Mouse (Mus musculus) heart, postnatal 36 days (tissue): Measurements from ENCODE around the gene Igfals. TPM values are rescaled to one million over a fixed set of nuclear protein-coding genes. Genes with fewer than 3 reads are reported as not detected.

Experiments used
- DNase-seq, 2 experiments: peaks; one replicate each; pipeline ENCODE4 v3.0.0; 2021 to 2022
- intact Hi-C: fragments of 180-260 bp; cut with DNase I; formaldehyde crosslinking; loops from one replicate; pipeline ENCODE4 v1.15.1; 2025
- total RNA-seq, 2 experiments: library from RNA; stranded (reverse); gene quantifications; 2 replicates each; pipeline ENCODE4 v1.2.3; 2021

Gene Igfals
- total RNA-seq, 2 experiments from 2014 or later = 7.7 to 8.8 TPM

DNA sequence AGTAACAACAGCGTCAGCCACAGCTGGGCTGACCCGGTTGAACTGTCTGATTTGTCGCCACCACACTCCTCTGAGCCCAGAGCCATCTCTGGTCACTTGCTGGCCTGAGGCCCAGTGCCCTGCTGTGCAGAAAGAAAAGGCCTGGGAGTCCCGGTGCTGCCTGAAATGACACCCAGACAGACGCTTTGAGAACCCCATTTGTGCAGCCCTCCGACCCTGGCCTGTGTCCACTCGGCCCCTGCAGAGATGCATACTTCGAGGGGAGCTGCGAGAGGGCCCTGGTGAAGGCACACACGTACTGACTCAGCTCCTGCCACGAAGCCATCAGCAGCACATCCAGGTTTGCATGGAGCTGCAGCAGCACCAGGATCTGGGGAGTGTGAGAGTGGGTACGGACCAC is 27.0 kb downstream of the Igfals start:
- intact Hi-C loops = loop anchor here (10.0 kb wide), 1 partner anchor 478 kb away; the partner anchor contains the start of gene Rnps1
- DNase-seq = no peak

- intact Hi-C loops = loop anchor here (10.0 kb wide), 1 partner anchor 478 kb away; the partner anchor contains the start of gene Rnps1
- no peak for DNase-seq
These were observed 27.5 kb downstream of the Igfals start for GRCm38 (mm10) chr17:24893276-24893675.

DNA sequence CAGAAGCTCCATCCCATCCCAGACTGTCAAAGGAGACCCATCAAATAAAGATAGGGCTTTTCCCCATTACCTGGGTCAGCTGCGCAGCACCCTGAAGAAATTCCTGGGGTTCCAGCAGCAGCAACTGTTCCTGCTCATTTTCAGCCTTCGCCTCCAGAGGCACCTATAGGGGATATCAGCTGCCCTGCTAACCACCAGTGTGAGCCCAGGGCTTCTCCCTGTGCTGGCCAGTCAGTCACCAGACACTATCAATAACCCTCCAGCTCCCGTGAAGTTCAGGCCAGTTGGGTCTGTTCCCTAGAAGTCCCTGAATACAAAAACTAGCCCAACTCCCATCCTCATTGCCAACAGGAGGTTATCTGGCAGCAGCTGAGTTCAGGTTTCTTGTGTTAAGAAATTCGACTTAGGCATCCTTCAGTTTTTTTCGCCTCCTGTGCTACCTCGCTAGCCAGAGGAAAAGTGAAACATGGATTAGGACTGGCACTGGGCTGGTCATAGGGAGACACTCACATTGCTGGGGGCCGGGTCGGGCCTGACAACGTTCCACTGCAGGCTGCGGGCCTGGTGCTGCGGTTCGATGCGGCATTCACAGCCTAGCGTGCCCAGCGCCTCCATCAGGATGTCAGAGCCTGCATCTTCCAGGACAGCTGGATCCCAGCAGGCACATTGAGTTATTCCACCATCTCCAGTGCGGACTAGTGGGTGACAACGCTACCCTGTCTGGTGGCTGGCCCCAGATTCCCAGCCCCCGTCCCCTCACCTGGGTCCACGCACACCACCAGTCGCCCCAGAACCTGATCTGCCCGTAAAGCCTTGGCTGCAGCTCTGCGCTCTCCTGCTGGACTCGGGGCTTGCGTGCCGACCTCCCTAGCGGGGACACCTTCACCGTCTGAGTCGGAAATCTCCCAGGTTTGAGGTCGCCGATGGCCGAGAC is 28.5 kb downstream of the Igfals start:
- DNase-seq = no peak
- intact Hi-C loops = loop anchor here (10.0 kb wide), 1 partner anchor 480 kb away; the partner anchor contains the start of gene Rnps1

DNA sequence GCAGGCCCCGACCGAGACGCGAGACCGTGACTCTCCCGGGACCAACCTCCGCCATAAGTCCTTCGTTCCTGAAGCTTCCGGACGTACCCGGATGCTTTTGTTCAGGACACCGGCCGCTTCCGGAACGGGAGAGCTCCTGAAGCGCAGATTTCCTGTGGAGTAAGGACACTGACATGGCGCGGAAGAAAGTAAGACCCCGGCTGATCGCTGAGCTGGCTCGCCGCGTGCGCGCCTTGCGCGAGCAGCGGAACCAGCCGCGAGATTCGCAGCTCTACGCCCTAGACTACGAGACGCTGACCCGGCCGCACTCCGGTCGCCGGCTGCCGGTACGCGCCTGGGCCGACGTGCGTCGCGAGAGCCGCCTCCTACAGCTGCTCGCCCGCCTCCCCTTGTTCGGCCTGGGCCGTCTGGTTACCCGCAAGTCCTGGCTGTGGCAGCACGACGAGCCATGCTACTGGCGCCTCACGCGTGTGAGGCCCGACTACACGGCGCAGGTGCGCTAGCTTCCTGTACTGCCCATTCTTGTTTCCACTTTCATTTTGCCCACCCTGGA is 29.3 kb downstream of the Igfals start, which contains the start of the genes Eme2 and Mrps34:
Gene Eme2, minus strand, starts transcription at position 93 of the 553 bp plus-strand sequence.
Gene Mrps34, plus strand, starts transcription at position 122 of the 553 bp plus-strand sequence.
- peak; percentile 82 to 85 for DNase-seq
- intact Hi-C loops = loop anchor here (10.0 kb wide), 1 partner anchor 480 kb away; the partner anchor contains the start of gene Rnps1

DNA sequence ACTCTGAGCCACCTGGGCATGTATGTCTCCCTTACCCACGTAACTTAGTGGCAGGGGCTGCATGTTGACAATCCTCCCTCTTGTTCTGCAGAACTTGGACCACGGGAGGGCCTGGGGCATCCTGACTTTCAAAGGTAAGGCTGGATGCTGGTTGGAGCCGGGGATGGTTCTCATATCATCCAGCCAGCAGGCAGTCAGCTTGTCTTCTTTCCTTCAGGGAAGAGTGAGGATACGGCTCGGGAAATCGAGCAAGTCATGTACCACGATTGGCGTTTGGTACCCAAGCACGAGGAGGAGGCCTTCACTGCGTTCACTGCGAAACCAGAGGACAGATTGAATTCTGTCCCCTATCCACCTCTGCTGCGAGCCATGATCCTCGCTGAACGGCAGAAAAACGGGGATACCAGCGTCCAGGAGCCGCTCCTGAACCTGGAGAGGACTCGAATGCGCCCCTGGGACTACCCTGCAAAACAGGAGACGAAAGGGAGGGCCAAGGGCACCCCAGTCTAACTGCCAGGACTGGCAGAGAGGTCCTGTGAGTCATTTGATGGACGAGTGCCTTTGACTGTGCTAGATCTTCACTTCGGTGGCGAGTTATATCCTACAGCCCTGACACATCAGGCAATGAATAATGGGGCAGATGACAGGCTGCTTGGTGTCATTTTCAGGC is 29.9 kb downstream of the Igfals start:
- DNase-seq = no peak
- intact Hi-C loops = loop anchor here (10.0 kb wide), 1 partner anchor 481 kb away; the partner anchor contains the start of gene Rnps1

GRCm38 (mm10) chr17:24896241-24896992 is 30.6 kb downstream of the Igfals start, which contains the start of gene Nme3:
Nme3 (plus strand) TSS chr17:24896500.
- intact Hi-C loops = loop anchor here (10.0 kb wide), 1 partner anchor 482 kb away; the partner anchor contains the start of gene Rnps1
- peak; percentile 75 for DNase-seq

- no peak for DNase-seq
- intact Hi-C loops = loop anchor here (10.0 kb wide), 1 partner anchor 482 kb away; the partner anchor contains the start of gene Rnps1
These were observed 31.1 kb downstream of the Igfals start for GRCm38 (mm10) chr17:24896993-24897269.

DNA sequence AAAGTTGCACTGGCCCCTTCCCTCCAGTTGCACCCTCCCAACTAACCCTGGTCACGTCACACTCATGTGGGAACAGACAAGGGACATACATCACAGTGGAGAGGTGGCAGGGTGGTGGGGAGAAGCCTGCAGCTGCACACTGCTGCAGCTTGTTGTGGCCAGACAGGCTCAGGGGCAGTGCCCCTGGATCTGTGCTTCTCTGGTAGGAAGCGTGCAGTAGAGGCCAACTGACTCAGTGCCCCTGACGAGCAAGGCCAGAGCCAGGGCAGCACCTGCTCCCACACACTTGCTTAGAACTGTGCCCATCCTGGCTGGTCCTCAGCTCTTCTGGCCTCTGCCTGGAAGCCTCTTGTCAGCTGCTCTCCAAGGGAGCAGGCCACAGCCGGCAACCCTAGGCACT is 31.8 kb downstream of the Igfals start:
- intact Hi-C loops = loop anchor here (10.0 kb wide), 1 partner anchor 483 kb away; the partner anchor contains the start of gene Rnps1

DNA sequence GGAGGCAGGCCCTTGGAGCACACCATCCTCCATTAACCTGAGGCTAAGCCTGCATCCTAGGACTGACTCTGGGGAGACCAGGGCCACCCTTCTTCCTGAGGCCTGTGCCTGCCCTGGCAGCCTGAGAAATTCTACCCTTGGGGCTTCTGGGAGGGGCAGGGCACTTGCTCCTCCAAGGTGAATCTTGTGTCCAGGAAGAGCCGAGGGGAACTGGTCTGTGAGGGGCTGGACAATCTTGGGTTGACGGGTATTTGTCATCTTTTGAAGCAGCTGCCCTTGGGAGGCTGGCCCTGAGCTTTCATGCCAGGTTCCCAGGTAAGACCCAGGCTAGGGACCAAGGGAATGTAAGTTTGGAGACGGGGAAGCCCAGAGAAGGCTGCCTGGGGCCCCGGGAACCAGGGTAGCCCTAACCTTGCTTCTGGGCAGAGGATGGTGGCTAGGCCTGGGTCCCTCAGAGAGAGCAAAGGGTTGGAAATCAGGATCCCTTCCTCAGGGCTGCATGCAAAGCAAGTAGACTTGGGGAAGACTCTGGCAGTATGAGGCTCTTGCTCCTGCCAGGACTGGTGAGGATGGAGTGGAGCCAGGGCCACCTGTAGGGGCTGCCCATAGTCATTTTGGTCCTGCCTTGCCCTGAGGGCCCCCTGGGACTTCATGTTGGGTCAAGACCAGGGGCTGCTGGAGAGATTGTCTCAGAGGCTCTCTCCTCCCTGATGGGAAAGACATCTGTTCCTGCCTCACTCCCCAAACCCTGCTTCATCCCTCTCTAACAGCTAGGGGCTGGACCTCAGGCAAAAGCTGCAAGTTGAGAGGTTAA is 32.5 kb downstream of the Igfals start:
- no peak for DNase-seq
- intact Hi-C loops = loop anchor here (10.0 kb wide), 1 partner anchor 483 kb away; the partner anchor contains the start of gene Rnps1

More for the DNA sequence above, 31.8 kb downstream of the Igfals start:
- no peak for DNase-seq

DNA sequence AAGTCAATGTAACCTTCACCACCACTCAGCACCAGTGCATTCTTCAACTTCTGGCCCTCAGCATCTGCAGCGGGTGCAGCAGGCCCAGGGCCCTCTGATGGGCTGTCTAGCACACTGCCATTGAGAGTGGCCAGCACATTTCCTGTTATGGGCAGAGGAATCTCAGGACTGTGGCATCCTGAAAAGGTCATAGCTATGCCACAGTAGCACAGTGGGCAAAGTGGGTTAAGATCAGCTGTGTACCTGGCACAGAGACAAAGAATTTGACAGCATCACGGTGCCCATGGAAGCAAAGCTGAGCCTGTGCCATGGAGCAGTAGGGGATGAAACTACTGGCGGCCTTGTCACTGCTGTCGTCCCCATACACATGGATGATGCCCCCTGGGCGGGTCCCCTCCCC is 33.4 kb downstream of the Igfals start:
- intact Hi-C loops = loop anchor here (10.0 kb wide), 1 partner anchor 484 kb away; the partner anchor contains the start of gene Rnps1
- DNase-seq = peak in 1 of 2 experiments; percentile 26

DNA sequence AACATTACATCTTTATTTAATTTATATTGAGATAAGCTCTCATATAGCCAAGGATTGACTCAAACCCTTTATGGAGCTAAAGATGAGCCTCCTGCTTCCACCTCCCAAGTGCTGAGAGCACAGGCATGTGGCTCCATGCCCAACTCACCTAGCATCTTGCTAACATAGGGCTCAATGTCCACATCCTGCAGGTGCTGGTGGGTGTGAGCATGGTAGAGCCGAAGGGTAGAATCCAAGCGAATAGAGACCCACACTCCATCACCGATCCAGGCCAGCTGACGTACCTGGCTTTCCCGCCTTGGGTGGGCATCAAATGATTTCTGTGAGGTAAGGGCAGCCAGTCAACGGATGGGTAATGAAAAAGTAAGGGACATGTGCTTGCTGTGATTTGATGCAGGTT is 34.2 kb downstream of the Igfals start:
- intact Hi-C loops = no loop called here
- DNase-seq = no peak

GRCm38 (mm10) chr17:24902124-24902523 is 36.3 kb downstream of the Igfals start:
- no peak for DNase-seq
- intact Hi-C loops = no loop called here

- no peak for DNase-seq
- intact Hi-C loops = no loop called here
These were observed 37.1 kb downstream of the Igfals start for GRCm38 (mm10) chr17:24902671-24903474.

- intact Hi-C loops = no loop called here
- no peak for DNase-seq
These were observed 38.0 kb downstream of the Igfals start for GRCm38 (mm10) chr17:24903767-24904166.

- intact Hi-C loops = no loop called here
- no peak for DNase-seq
These were observed 41.8 kb downstream of the Igfals start for GRCm38 (mm10) chr17:24907591-24907990.

GRCm38 (mm10) chr17:24913984-24914383 is 48.2 kb downstream of the Igfals start:
- DNase-seq = no peak
- intact Hi-C loops = no loop called here

- intact Hi-C loops = no loop called here
- DNase-seq = no peak
These were observed 57.4 kb downstream of the Igfals start for GRCm38 (mm10) chr17:24923246-24923645.

GRCm38 (mm10) chr17:24929506-24929905 is 63.7 kb downstream of the Igfals start:
- no peak for DNase-seq
- intact Hi-C loops = no loop called here
